Mouse (Mus musculus) hindbrain, postnatal 0 days (tissue): Measurements from ENCODE around the gene Lancl1. TPM values are rescaled to one million over a fixed set of nuclear protein-coding genes. Genes with fewer than 3 reads are reported as not detected.

Source experiments
- ATAC-seq: fragments of 200-750 bp; cut with Nextera tagmentation; 2 replicates; pipeline ENCODE4 v1.8.0; 2017; ENCODE audit warnings: mild to moderate bottlenecking, moderate TSS enrichment, moderate library complexity
- DNase-seq: peaks from one replicate; pipeline ENCODE4 v3.0.0-alpha.2; 2015; ENCODE audit warnings: low spot score
- H3K27ac ChIP-seq: fragments of 300-500 bp; sonication (generic); 2 replicates; pipeline ENCODE4 v1.5.1; 2014; ENCODE audit warnings: mild to moderate bottlenecking
- H3K27me3 ChIP-seq: fragments of 300-500 bp; sonication (generic); 2 replicates; pipeline ENCODE4 v1.6.1; 2014; ENCODE audit warnings: low read length, mixed read lengths; ENCODE audit not compliant: insufficient read depth
- H3K36me3 ChIP-seq: fragments of 300-500 bp; sonication (generic); 2 replicates; pipeline ENCODE4 v1.6.1; 2014; ENCODE audit warnings: low read length, mixed read lengths; ENCODE audit not compliant: insufficient read depth
- H3K4me1 ChIP-seq: fragments of 300-500 bp; sonication (generic); 2 replicates; pipeline ENCODE4 v1.6.1; 2014; ENCODE audit warnings: antibody characterized with exemption, low read length, mixed read lengths; ENCODE audit not compliant: insufficient read depth
- H3K4me2 ChIP-seq: fragments of 300-500 bp; sonication (generic); 2 replicates; pipeline ENCODE4 v1.6.1; 2014; ENCODE audit warnings: low read depth, mild to moderate bottlenecking, low read length, moderate library complexity, mixed read lengths
- H3K4me3 ChIP-seq: fragments of 300-500 bp; sonication (generic); 2 replicates; pipeline ENCODE4 v1.5.1; 2014; ENCODE audit warnings: low read length
- H3K9ac ChIP-seq: fragments of 300-500 bp; sonication (generic); replicated peaks from 2 replicates; pipeline ENCODE4 v1.6.1; 2014; ENCODE audit warnings: mild to moderate bottlenecking, low read length, moderate library complexity, mixed read lengths
- H3K9me3 ChIP-seq: fragments of 300-500 bp; sonication (generic); 2 replicates; pipeline ENCODE4 v1.6.1; 2016; ENCODE audit warnings: low read length, mixed read lengths
- CTCF ChIP-seq: IDR thresholded peaks from 2 replicates; pipeline ENCODE4 v1.5.1; 2016; ENCODE audit warnings: antibody characterized with exemption, control low read depth, low read depth
- WGBS: fragments of 180-500 bp; shearing (Covaris S2); extraction: QIAGEN DNeasy Blood & Tissue Kit; methylation state at CpG from one replicate; pipeline ENCODE4 v1.1.7; 2014; 5-methylcytosine and 5-hydroxymethylcytosine counted together
- polyA plus RNA-seq: library from polyadenylated mRNA; unstranded; fragments of >200 nt; fragmentation: Nextera tagmentation; extraction: Ambion mirVana; gene quantifications from 2 replicates; pipeline ENCODE4 v1.2.1, GENCODE M21; 2015
- total RNA-seq: library from RNA; depleted of rRNA; stranded (reverse); fragments of >200 nt; gene quantifications from 2 replicates; pipeline ENCODE4 v1.2.3, GENCODE M21; 2014

Lancl1 gene
- total and polyA plus RNA-seq, 2 experiments from 2014 or later: 143 to 192 TPM

- no peak for TF ChIP-seq CTCF
- Histone ChIP-seq H3K27ac (no peak overlapping the region), H3K4me3 (no peak overlapping the region), H3K27me3 (no peaks in the 10 kb centered on the region), H3K9me3 (no peaks in the 10 kb centered on the region), H3K4me1 (no peaks in the 10 kb centered on the region), H3K4me2 (no peak overlapping the region), H3K36me3 (peaks cover 29% of the 10 kb centered on the region; the same call in 1 of the 2 replicates), H3K9ac (no peak overlapping the region)
- 71% methylated on average over 13 of the region's 13 CpGs for WGBS
- DNase-seq (no peak), ATAC-seq (no peak)
These were observed 18.0 kb downstream of the Lancl1 start for GRCm38 (mm10) chr1:67020637-67021161.

- ATAC-seq: no peak
- no peak for TF ChIP-seq CTCF
- no peak overlapping the region for H3K4me2 ChIP-seq
- no peak overlapping the region for H3K27ac ChIP-seq
- H3K9ac ChIP-seq: no peak overlapping the region
- peaks cover 22% of the 10 kb centered on the region; the same call in 1 of the 2 replicates for H3K36me3 ChIP-seq
- no peak for DNase-seq
- no peaks in the 10 kb centered on the region for H3K9me3 ChIP-seq
- H3K4me3 ChIP-seq: no peak overlapping the region
- 91% methylated on average over 13 of the region's 13 CpGs for WGBS
- no peaks in the 10 kb centered on the region for H3K27me3 ChIP-seq
- H3K4me1 ChIP-seq: no peaks in the 10 kb centered on the region
These were observed 21.4 kb downstream of the Lancl1 start for GRCm38 (mm10) chr1:67017101-67017870.

GRCm38 (mm10) chr1:67014205-67014604 is 24.5 kb downstream of the Lancl1 start:
- ATAC-seq (no peak), DNase-seq (peak; percentile 40)
- no peak overlapping the region for H3K27ac ChIP-seq
- H3K4me2 ChIP-seq: no peak overlapping the region
- H3K27me3 ChIP-seq: no peaks in the 10 kb centered on the region
- H3K9ac ChIP-seq: no peak overlapping the region
- H3K36me3 ChIP-seq: peaks cover 6% of the 10 kb centered on the region; the same call in 1 of the 2 replicates
- H3K4me1 ChIP-seq: no peaks in the 10 kb centered on the region
- no peaks in the 10 kb centered on the region for H3K9me3 ChIP-seq
- H3K4me3 ChIP-seq: no peak overlapping the region
- peak; percentile 61 for TF ChIP-seq CTCF
- 66% methylated on average over 2 of the region's 2 CpGs for WGBS

DNA sequence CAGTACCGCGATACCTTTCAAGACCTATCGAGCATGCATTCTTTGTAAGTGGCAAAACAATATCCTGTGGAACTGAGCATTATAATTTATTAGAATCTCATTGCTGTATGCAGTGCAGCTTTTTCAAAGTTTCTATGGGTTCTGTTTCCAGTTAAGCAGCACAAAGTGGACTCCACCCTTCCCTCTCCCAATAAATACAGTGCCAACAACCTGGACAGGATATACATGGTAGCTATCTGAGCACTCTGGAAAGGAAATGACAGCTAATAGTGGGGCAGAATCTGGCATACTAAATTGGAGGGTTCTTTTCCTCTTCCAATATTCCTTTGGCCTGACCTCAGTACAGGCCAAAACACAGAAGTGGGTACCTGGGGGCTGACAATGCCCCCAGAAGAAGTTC is 28.2 kb downstream of the Lancl1 start:
- 92% methylated on average over 3 of the region's 3 CpGs for WGBS
- Histone ChIP-seq H3K4me3 (no peak overlapping the region), H3K27me3 (no peaks in the 10 kb centered on the region), H3K9ac (no peak overlapping the region), H3K9me3 (no peaks in the 10 kb centered on the region), H3K27ac (no peak overlapping the region), H3K4me1 (no peaks in the 10 kb centered on the region), H3K4me2 (no peak overlapping the region), H3K36me3 (peaks cover 21% of the 10 kb centered on the region; the same call in 1 of the 2 replicates)
- no peak for TF ChIP-seq CTCF
- DNase-seq: no peak
- no peak for ATAC-seq

DNA sequence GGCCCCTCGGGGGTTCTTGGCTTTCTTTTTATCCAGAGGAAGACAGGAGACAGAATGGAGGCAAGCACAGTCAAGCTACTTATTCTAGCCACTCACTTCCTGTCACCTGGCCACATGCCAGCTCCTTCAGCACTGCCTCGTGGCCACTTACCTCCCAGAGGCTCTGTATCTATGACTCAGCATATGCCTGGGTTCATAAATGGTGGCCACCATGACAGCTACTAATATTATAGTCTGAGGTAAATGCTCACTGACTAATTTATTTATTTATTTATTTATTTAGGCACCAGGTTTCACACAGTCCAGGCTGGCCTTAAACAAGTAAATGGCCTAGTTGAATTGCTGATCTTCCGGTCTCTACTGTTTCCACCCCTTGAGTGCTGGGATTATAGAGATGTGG is 35.0 kb downstream of the Lancl1 start:
- ATAC-seq: 0 out of 2 replicates have a peak, but pooled peaks have one; percentile 43
- DNase-seq: peak; percentile 52
- WGBS: 48% methylated on average over 3 of the region's 3 CpGs

DNA sequence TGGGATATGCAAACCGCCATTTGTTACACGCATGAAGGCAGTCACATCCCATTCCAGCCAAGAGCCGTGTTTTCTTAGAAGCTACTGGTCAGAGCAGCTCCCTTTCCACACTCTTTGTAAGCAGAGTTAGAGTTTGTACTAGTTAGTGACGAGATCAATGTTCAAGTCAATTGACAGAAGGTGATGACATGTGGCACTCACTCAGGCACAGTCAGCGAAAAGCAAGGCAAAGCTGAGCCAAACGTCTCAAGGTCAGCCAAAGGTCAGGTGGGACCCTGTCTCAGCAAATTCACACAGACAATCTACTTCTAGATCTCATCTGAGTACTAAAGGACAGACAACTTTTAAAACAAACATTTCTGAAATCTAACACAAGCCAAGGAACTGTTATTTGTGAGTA is 36.4 kb downstream of the Lancl1 start:
- Histone ChIP-seq H3K36me3 (peaks cover 46% of the 10 kb centered on the region), H3K27ac (no peak overlapping the region), H3K4me3 (no peak overlapping the region), H3K4me2 (no peak overlapping the region), H3K4me1 (no peaks in the 10 kb centered on the region), H3K9ac (no peak overlapping the region), H3K27me3 (no peaks in the 10 kb centered on the region), H3K9me3 (no peaks in the 10 kb centered on the region)
- no peak for ATAC-seq
- DNase-seq: no peak
- 82% methylated on average over 6 of the region's 6 CpGs for WGBS
- no peak for TF ChIP-seq CTCF

More for the DNA sequence above, 35.0 kb downstream of the Lancl1 start:
- Histone ChIP-seq H3K9ac (no peak overlapping the region), H3K27ac (no peak overlapping the region), H3K36me3 (peaks cover 56% of the 10 kb centered on the region), H3K4me2 (no peak overlapping the region), H3K4me1 (no peaks in the 10 kb centered on the region), H3K27me3 (no peaks in the 10 kb centered on the region), H3K9me3 (no peaks in the 10 kb centered on the region), H3K4me3 (no peak overlapping the region)
- TF ChIP-seq CTCF: no peak

- DNase-seq: no peak
- Histone ChIP-seq H3K4me3 (no peak overlapping the region), H3K27ac (no peak overlapping the region), H3K9ac (no peak overlapping the region), H3K27me3 (no peaks in the 10 kb centered on the region), H3K4me1 (no peaks in the 10 kb centered on the region), H3K36me3 (peaks cover 41% of the 10 kb centered on the region), H3K4me2 (no peak overlapping the region), H3K9me3 (no peaks in the 10 kb centered on the region)
- ATAC-seq: no peak
- 86% methylated on average over 1 of the region's 1 CpGs for WGBS
- no peak for TF ChIP-seq CTCF
These were observed 37.3 kb downstream of the Lancl1 start for GRCm38 (mm10) chr1:67001367-67001766.
